Mouse (Mus musculus) intestine, embryonic 14.5 days (tissue): ENCODE measurements around the gene Zfp612. TPM values are rescaled to one million over a fixed set of nuclear protein-coding genes. Genes with fewer than 3 reads are reported as not detected.
"Not testable (repeated sequence)": the region's sequence is repeated elsewhere in the genome, so short reads cannot be mapped to it uniquely, and the experiment has no call there.

Experiments used
- ATAC-seq: fragments of 200-750 bp; cut with Nextera tagmentation; replicated peaks from 2 replicates; pipeline ENCODE4 v1.8.0; 2017; ENCODE audit warnings: low read depth, moderate number of reproducible peaks, moderate TSS enrichment, moderate library complexity; ENCODE audit not compliant: low FRiP score, low TSS enrichment
- DNase-seq: peaks from one replicate; pipeline ENCODE4 v3.0.0-alpha.2; 2018; ENCODE audit warnings: low spot score
- H3K27ac ChIP-seq: fragments of 300-500 bp; sonication (generic); 2 replicates; pipeline ENCODE4 v1.5.1; 2014; ENCODE audit warnings: low read depth, mild to moderate bottlenecking, control low read depth
- H3K27me3 ChIP-seq: fragments of 300-500 bp; sonication (generic); replicated peaks from 2 replicates; pipeline ENCODE4 v1.6.1; 2014; ENCODE audit warnings: low read length, control low read depth; ENCODE audit not compliant: control insufficient read depth, insufficient read depth
- H3K36me3 ChIP-seq: fragments of 300-500 bp; sonication (generic); 2 replicates; pipeline ENCODE4 v1.6.1; 2014; ENCODE audit warnings: low read length, control low read depth; ENCODE audit not compliant: control insufficient read depth, insufficient read depth
- H3K4me1 ChIP-seq: fragments of 300-500 bp; sonication (generic); replicated peaks from 2 replicates; pipeline ENCODE4 v1.6.1; 2014; ENCODE audit warnings: low read length, control low read depth, mixed read lengths; ENCODE audit not compliant: control insufficient read depth, insufficient read depth
- H3K4me2 ChIP-seq: fragments of 300-500 bp; sonication (generic); 2 replicates; pipeline ENCODE4 v1.6.1; 2014; ENCODE audit warnings: low read length
- H3K4me3 ChIP-seq: fragments of 300-500 bp; sonication (generic); 2 replicates; pipeline ENCODE4 v1.5.1; 2014; ENCODE audit warnings: low read depth, low read length, control low read depth, mixed read lengths
- H3K9ac ChIP-seq: fragments of 300-500 bp; sonication (generic); 2 replicates; pipeline ENCODE4 v1.6.1; 2014; ENCODE audit warnings: mild to moderate bottlenecking, low read length
- H3K9me3 ChIP-seq: fragments of 300-500 bp; sonication (generic); 2 replicates; pipeline ENCODE4 v1.6.1; 2016; ENCODE audit warnings: low read length, control low read depth; ENCODE audit not compliant: control insufficient read depth
- WGBS: fragments of 180-500 bp; shearing (Covaris S2); extraction: QIAGEN DNeasy Blood & Tissue Kit; methylation state at CpG from one replicate; pipeline ENCODE4 v1.1.7; 2014; 5-methylcytosine and 5-hydroxymethylcytosine counted together
- polyA plus RNA-seq: library from polyadenylated mRNA; unstranded; fragments of >200 nt; fragmentation: Nextera tagmentation; extraction: Ambion mirVana; gene quantifications from 2 replicates; pipeline ENCODE4 v1.2.1, GENCODE M21; 2014

The Zfp612 gene
- 6.4 and 7.1 TPM in 2 replicates for polyA plus RNA-seq

DNA sequence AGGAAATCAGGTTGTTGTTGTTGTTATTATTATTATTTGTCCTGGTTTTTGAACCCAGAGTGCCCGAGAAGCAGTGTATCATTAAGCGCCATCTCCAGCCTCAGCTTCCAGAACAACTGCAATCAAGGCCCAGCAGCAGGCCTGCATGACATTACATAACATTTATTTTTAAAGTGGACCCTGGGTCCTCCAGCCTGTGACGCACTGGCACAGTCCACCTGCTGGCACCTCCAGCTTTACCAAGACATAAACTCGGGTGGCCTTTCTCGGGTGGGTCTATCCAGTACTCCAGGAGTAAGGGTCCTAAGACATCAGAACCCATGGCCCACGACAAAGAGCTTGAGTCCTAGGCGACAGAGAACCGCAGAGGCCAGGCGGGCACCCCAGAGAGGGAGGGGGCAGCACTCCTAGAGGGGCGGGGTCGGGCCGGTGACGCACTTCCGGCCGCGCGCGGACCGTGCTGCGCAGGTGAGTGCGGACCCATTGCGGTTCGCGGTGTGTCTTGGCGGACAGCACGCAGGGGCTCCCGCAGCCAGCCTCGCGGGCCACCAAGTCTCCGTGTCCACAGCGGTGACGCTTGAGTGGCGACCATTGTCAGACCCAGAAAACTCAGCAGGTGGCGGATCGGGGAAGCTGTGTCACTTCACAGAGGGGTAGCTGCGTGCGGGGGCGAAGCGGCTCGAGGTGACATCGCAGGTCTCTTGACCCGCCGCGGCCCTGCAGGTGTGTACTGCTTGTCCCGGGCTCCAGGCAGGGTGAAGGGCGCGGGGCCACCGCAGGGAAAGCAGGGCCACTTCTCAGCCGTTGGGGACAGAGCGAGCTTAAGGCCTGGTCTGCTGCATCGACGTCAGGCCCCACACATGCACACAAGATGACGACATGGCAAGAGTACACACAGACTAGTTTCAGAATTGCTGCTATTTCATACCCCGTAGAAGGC is at the start of gene Zfp612:
Gene Zfp612, plus strand, starts transcription at position 465 of the 940 bp plus-strand sequence.
- no peaks in the 10 kb centered on the region for H3K27me3 ChIP-seq
- peak within 1 kb of the TSS; percentile 92 for H3K4me2 ChIP-seq
- no peak within 1 kb of the TSS for H3K27ac ChIP-seq
- no peaks in the 10 kb centered on the region for H3K9me3 ChIP-seq
- H3K4me1 ChIP-seq = no peaks in the 10 kb centered on the region
- peak within 1 kb of the TSS; percentile 59 for H3K9ac ChIP-seq
- DNase-seq = peak; percentile 85
- peak within 1 kb of the TSS; percentile 55 for H3K4me3 ChIP-seq
- peaks cover 10% of the 10 kb centered on the region for H3K36me3 ChIP-seq
- WGBS = 6% methylated on average over 54 of the region's 54 CpGs
- peak; percentile 93 for ATAC-seq

DNA sequence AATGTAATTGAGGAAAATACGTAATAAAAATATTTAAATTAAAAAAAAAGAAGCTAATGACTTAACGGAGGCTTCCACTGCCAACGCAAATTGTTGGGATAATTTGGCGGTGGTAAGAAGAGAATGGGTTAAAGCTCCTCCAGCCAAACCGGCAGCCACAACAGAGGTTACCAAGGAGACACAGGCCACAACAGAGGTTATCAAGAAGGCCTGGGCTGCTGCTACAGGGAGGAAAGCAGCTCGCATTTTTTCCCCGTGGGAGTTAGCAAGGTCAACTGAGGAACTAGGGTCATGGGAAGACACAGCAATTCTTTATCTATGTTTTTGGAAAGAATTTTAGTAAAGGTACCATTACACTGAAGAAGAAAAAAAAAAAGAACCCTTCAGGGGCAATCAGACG is 45.8 kb upstream of the Zfp612 start:
- not testable (repeated sequence) for DNase-seq
- 40% methylated on average over 8 of the region's 8 CpGs for WGBS

DNA sequence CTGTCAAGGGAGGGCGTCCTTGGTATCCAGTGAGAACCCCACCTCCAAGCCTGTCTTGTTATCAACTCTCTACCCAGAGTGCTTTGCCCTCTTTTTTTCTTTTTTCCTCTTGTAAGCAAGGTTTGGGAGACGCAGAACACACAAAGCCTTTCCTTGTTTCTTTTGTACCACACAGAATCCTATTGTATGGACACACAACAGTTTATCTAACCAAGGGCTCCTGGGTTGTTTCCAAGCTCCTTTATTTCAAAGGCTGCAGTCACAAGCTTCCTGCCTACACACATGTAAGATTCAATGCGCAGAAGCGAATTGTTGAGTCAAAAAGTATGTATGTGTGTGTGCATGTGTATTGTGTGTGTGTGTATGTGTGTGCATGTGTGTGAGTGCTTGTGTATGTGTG is 45.2 kb upstream of the Zfp612 start:
- Histone ChIP-seq H3K27ac (no peak overlapping the region), H3K4me2 (no peak overlapping the region), H3K4me1 (no peaks in the 10 kb centered on the region), H3K9ac (no peak overlapping the region), H3K36me3 (no peaks in the 10 kb centered on the region), H3K9me3 (no peaks in the 10 kb centered on the region), H3K4me3 (no peak overlapping the region), H3K27me3 (no peaks in the 10 kb centered on the region)
- whole genome bisulfite sequencing = 69% methylated on average over 4 of the region's 4 CpGs
- DNase-seq (no peak), ATAC-seq (no peak)

More for the DNA sequence above, 45.8 kb upstream of the Zfp612 start:
- ATAC-seq, H3K4me3 ChIP-seq, H3K4me1 ChIP-seq, H3K27me3 ChIP-seq, H3K27ac ChIP-seq, H3K36me3 ChIP-seq, H3K9me3 ChIP-seq, H3K4me2 ChIP-seq, H3K9ac ChIP-seq: not testable (repeated sequence)

DNA sequence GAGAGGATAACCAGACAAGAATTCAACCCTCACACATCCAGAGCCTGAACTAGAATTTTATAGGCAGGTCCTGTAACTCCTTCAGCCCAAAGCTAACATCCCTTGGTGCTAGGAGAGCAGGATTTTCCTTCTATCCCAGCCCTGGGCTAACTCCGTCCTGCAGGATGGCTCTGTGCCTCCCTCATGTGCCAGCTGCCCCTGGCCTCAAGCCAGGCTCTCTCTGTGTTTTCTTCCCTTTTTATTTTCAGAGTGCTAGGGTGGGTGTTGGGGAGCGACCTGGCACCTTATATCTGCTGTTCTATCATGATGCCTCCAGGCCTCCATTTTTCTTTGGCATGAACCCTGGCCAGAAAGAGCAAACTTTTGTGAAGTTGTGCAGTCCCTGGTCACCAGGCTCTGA is 43.4 kb upstream of the Zfp612 start:
- 74% methylated on average over 2 of the region's 2 CpGs for WGBS
- no peak overlapping the region for H3K27ac ChIP-seq
- no peak overlapping the region for H3K4me3 ChIP-seq
- no peaks in the 10 kb centered on the region for H3K36me3 ChIP-seq
- no peaks in the 10 kb centered on the region for H3K4me1 ChIP-seq
- no peaks in the 10 kb centered on the region for H3K9me3 ChIP-seq
- no peak overlapping the region for H3K9ac ChIP-seq
- no peak overlapping the region for H3K4me2 ChIP-seq
- DNase-seq = no peak
- no peak for ATAC-seq
- no peaks in the 10 kb centered on the region for H3K27me3 ChIP-seq

DNA sequence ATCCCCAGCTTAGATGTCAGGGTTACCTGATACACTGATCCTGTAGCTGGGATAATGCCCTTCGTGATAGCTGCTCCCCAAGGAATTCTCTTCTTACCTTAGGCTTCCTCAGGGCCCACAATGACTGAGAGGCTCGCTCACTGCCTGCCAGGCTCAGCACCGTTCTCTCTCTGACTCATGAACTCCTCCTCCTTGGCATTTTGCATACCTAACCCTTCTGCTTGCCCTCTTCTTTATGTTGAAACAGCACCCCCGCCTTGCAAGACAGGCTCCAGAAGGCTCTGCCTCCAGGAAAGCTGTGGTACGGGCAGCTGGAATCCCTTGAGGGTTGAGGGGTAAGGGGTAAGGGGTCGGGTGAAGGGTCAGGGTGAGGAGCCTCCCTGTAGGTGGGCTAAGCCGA is 40.3 kb upstream of the Zfp612 start:
- WGBS = 29% methylated on average over 7 of the region's 7 CpGs
- no peak overlapping the region for H3K4me2 ChIP-seq
- no peak for ATAC-seq

DNA sequence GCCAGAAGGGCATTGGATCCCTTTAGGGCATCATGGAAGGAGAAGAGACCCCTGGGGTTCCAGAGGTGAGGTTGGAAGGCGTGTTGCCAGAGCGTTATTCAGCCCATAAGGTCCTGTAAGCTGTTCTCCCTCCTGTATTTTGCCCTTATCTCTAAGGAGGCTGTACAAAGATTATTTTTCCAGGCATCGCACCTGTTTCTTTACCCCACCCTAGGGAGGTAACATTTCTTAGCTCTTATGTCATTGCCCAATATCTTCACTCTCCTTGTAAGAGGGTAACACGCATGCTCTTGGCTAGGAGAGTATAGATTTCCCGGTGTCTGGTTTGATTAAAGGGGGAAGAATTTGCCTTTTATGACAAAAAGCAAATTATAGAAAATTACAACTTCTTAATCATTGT is 39.9 kb upstream of the Zfp612 start, which contains the start of gene Chst4:
Gene Chst4, minus strand, starts transcription at position 82 of the 400 bp plus-strand sequence.
- no peak; the same call in 1 of the 2 replicates for ATAC-seq

More for the DNA sequence above, 40.3 kb upstream of the Zfp612 start:
- no peaks in the 10 kb centered on the region for H3K36me3 ChIP-seq
- no peaks in the 10 kb centered on the region for H3K27me3 ChIP-seq
- H3K9ac ChIP-seq = no peak overlapping the region
- no peak overlapping the region for H3K4me3 ChIP-seq
- no peak for DNase-seq
- no peaks in the 10 kb centered on the region for H3K4me1 ChIP-seq
- H3K9me3 ChIP-seq = no peaks in the 10 kb centered on the region
- no peak overlapping the region for H3K27ac ChIP-seq

DNA sequence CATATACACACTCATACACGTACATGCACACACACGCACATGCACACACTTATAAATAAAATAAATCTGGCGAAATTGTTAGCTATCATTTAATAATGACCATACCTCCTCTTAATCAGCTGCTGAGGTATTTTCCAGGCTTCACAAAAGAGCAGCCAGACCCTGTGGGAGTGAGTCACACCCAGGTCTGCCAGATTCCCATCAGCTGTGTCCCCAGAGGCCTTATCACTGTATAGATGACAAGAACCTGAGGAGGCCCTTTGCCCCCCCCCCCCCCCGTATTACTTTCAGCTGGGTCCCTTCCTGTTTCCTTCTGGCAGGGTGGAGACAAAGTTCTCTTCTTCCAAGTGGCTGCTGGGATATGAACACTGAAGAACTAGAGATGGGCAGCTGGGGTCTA is 39.0 kb upstream of the Zfp612 start:
- H3K27ac ChIP-seq = no peak overlapping the region
- no peaks in the 10 kb centered on the region for H3K27me3 ChIP-seq
- ATAC-seq (no peak), DNase-seq (no peak)
- no peaks in the 10 kb centered on the region for H3K36me3 ChIP-seq
- WGBS = 80% methylated on average over 4 of the region's 4 CpGs
- no peak overlapping the region for H3K9ac ChIP-seq
- H3K4me3 ChIP-seq = no peak overlapping the region
- no peaks in the 10 kb centered on the region for H3K9me3 ChIP-seq
- no peaks in the 10 kb centered on the region for H3K4me1 ChIP-seq
- no peak overlapping the region for H3K4me2 ChIP-seq

More for the DNA sequence above, 39.9 kb upstream of the Zfp612 start, which contains the start of gene Chst4:
- no peak within 1 kb of the TSS for H3K27ac ChIP-seq
- H3K4me2 ChIP-seq = no peak within 1 kb of the TSS
- no peaks in the 10 kb centered on the region for H3K9me3 ChIP-seq
- no peaks in the 10 kb centered on the region for H3K4me1 ChIP-seq
- no peak within 1 kb of the TSS for H3K4me3 ChIP-seq
- no peak within 1 kb of the TSS for H3K9ac ChIP-seq
- no peaks in the 10 kb centered on the region for H3K36me3 ChIP-seq
- DNase-seq = no peak
- WGBS = 67% methylated on average over 5 of the region's 5 CpGs
- H3K27me3 ChIP-seq = no peaks in the 10 kb centered on the region

DNA sequence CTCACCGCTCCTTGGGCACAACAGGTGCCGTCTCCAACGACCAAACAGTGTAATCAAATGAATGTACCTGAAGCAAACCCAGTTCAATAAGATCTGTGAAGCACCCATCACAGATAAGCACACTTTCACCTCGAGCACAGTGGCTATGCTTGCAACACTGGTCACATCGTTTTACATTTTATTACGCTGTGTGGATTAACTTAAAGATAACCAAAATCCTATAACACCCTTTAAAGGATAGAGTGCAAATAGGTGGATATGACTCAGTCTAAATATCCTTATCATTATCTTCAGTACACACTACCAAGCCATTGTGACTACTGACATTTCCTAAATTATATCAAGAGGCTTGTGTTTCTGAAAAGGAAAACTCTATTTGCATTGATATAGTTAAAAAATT is 28.3 kb upstream of the Zfp612 start:
- Histone ChIP-seq H3K27me3 (0 out of 2 replicates have a peak, but pooled peaks cover 6% of the 10 kb centered on the region), H3K9ac (no peak overlapping the region), H3K9me3 (no peaks in the 10 kb centered on the region), H3K4me1 (no peaks in the 10 kb centered on the region), H3K4me3 (no peak overlapping the region), H3K36me3 (no peaks in the 10 kb centered on the region), H3K4me2 (no peak overlapping the region), H3K27ac (no peak overlapping the region)
- DNase-seq = no peak
- no peak for ATAC-seq
- 65% methylated on average over 6 of the region's 6 CpGs for WGBS
